Mouse (Mus musculus): ENCODE measurements at regions not wholly inside any gene's neighbourhood (a gene's known extent, or its start where the extent isn't known, plus 50 kb on each side); places are given as distances from the start of the nearest gene placed in this dataset.
A peak's percentile ranks its signal among the peaks of the same experiment; 100 is the strongest.

DNA sequence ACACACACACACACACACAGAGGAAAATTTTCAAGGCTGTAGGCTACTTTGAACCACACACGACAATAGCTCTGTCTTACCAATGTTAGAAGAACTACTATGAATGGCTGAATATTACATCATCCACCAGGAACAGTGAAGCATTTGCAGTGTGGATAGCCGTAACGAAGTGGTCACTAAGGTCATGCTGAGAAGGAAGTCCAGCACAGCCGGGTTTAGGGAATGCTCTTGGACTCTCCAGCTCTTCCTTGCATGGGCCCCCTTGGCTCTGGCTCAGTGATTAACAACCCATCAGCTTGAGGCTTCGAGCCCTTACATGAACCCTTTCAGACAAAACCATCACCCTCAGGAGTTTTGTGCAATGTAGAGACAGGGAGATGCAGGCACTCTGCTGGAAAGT lies 245.3 kb downstream of the Adamts20 start:
- no peak for DNase-seq (ENCODE audit: low read depth, low spot score)

DNA sequence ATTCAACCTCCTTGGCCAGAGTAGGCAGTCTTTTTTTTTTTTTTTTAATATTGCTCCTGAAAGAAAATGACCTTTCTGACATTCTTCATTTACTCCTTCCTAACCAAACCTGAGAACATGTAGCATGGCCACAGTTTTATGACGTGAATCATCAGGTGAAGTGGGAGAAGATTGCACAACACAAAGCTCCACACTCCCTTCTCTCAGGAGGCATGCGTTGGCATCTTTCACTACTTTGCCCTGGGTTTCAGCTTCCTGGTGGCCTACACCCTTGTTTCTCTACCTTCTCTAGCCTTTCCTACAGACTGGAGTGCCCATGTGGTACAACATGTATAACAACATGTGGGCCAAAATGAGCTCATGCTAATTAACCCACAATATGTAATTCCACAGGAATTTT lies 248.5 kb downstream of the Adamts20 start:
- DNase-seq (ENCODE audit: low read depth, low spot score), result no peak

DNA sequence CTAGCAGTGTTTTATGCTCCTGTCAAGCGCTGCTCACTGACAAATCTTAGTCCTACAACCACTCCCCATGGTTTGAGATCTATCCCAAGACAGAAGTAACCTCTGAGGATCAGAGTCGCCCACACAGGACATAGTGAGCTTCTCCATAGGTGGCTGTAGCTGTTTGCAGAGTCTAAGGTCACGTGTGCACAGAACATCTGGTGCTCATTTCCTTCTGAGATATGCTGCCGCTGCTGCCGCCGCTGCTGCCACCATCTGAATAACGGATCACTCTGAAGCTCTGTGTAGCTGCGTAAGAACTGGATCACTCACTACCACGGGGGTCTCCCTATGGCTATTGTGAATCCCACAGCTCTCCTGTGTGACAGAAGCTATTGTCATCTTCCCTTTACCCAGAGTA lies 250.8 kb downstream of the Adamts20 start:
- DNase-seq (ENCODE audit: low read depth, low spot score), result no peak

DNA sequence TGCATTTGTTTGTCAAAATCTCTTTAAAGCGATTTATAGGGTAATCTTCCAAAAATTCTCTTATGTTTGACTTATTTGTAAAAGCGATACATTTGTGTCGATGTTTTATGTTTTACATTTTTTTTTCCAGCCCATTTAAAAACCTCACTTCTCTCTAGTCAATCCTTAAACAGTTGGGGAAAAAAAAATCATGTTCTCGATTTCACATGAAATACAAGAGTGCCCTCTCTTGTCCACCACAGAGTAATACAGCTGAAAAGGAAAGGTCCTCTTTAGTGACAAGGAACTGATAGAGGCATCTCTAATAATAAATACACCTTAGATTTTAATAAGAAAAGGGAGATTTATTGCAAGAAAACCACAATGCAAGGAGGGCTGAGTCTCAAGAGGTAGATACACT lies 251.8 kb downstream of the Adamts20 start:
- DNase-seq (ENCODE audit: low read depth, low spot score), result peak; percentile 20

DNA sequence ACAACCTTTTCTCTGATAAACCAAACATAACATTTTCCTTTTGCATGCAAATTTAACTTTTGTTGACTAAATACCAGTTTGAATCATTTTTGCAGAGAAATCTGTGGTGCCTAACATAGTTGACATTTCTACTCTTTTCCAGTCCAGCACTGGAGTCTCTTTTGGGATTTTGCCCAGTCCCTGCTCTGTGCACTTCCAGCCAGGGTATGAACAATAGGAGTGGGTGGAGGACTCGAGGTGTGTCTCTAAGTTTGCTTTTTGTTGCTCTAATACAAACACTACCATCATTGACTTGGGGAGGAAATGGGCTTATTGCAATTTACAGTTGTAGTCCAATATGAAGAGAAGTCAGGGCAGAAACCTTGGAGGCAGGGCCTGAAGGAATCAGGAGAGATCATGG lies 256.7 kb downstream of the Adamts20 start:
- DNase-seq (ENCODE audit: low read depth, low spot score), result no peak

DNA sequence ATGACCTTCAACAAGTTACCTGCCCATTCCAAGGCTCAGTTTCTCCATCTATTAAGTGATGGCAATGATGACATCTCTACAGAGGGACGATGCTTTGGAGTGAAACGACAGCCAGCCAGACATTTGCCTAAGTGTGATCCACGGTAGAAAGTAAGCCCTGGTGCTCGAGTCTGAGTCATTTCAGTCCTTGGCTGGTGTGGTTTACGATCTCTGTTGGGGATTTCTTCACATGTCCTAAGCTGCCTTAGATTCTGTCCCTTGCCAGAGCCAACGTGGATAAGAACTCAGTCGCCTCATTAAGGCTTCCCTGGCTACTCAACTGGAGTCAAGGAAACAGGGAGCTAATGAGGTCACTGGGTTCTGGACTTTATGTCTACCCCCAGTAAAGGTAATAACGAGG lies 258.8 kb downstream of the Adamts20 start:
- no peak for DNase-seq (ENCODE audit: low read depth, low spot score)

DNA sequence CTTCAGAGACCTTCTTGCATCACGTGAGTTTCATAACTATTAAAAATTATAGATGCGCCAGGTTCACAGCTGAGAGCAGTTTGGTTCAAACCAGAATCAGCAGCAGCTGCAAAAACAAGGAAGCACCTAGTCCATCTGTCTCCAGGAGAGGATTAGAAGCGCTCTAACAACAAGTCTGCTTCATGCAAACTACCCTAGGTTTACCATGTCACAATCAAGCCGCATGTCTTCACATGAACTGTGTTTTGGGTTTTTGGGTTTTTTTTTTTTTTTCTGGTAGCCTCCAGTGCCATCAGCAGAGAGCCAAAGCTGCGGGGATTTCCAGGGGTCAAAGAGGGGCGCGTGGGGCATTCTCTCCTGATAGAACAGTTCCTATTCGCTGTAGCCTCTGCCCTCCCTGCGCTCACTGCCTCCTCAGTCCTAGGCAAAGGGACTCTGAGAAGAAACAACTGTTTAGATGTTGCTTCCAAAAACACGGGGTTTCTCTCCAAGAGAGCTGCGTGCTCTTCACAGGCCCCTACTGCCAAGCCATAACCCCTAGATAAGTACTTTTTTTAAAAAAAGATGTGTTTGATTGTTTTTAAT lies 259.8 kb downstream of the Adamts20 start:
- no peak for DNase-seq (ENCODE audit: low read depth, low spot score)

DNA sequence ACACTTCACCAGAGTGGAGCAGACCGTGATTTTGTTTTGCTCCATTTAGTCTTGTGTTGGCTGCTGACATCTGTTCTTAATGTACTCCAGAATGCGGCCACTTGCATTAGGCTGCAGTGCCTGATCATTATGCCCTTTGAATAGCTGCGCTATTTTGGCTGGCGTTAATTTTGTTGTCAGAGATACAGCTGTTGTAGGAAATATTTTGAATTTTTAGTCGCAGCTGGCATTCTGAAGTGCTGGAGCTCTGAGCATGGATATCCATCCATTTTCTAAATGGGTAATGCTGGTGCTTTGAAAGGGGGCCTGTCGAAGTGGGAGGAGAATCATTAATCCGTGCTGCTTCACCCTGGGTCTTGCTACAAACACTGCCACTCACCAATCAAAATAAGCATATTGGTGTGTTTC lies 275.1 kb downstream of the Adamts20 start:
- DNase-seq (ENCODE audit: low read depth, low spot score), result no peak

DNA sequence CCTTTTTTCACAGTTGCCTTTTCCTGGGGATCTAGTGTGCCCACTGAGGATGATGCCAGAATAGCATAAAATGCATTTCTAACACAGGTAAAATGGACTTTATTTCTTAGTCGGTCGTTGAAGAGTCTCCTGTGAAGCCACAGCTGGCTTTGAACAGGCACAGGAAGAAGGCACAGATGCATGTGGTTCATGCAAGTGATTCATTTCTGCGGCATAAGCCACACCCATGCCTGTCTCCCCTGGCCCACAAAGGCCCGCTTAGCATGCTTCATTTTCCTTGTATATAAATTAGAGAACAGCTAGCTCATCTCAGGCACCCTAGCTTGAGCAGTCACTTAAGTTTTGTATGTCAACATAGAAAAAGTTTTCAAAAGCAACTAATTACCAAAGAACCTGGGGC lies 277.6 kb downstream of the Adamts20 start:
- no peak for DNase-seq (ENCODE audit: low read depth, low spot score)

DNA sequence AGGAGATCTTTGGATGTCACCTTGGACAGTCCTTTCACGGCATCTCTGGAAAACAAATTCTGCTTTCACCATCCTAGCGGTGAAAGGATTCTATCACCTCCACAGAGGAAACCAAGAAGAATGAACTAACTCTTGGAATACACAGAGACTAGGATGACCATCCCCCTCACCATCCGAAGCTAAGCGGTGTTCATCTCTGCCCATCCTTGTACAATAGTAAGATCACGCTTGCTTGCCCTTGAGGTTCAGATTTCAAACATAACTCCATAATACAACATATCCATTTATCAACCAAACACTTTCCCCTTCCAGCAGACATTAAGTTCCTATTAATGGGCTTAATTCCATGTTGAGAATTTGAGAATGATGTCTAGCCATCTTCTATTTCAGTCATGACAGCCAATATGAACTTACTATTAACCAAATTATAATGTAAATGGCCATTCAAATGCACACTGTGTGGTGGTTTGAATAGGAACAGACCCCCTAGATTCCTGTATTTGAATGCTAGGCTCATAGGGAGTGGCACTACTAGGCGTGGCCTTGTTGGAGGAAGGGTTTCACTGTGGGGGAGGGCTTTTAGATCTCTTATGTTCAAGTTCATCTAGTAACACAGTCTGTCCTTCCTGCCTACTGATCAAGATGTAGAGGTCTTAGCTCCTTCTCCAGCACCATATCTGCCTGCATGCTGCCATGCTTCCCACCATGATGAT lies 281.4 kb downstream of the Adamts20 start:
- DNase-seq (ENCODE audit: low read depth, low spot score), result no peak

DNA sequence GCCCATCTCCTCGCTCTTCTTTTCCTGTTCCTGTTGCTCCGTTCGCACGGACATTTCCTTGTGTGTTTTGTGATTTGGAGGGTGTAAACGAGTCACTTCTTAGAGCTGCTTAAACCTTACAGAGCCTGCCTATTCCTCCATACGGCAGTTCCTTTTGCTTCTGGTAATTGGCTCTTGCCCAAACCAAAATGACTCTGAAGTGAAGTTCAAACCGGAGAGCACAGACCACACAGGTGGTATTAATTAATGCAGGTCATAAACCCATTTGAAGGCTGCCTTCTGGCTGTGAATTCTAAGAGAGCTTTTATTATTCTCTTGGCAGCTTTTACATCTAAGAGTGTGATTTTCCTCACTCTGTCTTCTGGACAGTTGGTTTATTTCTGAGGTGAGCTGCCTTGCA lies 291.1 kb downstream of the Adamts20 start:
- DNase-seq (ENCODE audit: low read depth, low spot score), result no peak

DNA sequence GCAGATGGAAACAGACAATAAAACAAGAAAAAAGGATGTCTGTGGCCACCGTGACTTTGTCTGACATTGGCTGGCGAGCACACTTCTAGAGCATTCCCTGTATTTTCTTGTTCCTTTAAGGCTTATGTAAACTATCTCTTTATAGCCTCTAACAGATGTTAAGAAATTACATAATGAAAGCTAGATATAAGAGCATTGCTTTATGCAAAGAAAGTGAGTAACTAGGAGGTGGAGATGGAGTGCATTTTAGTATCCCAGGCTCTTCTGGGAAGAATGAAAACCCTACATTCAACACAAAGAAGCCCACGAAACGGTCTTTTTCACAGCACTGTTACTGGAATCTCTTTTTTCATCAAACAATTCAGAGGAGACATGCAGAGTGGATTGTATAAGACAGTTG lies 304.4 kb downstream of the Adamts20 start:
- DNase-seq (ENCODE audit: low read depth, low spot score), result no peak

DNA sequence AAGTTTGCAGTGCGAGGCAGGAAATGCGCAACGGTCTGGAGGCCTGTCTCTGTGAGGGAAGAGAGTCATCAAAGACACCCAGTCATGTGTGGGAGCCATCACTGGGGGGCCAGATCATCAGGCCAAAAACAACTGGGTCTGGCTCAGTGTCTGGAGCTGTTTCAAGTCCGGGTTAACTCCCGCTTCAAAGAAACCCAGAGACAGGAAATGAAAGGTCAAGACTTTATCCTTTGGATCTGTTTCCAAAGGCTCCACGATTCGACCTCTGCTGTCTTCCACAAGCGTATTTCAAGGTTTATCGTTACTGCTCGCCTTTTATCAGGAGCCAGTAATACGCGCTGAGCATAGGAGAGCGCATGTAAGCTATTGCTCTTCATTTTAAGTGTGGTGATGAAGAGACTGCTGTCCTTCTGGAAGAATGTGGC lies 325.7 kb downstream of the Adamts20 start:
- DNase-seq (ENCODE audit: low read depth, low spot score), result no peak

DNA sequence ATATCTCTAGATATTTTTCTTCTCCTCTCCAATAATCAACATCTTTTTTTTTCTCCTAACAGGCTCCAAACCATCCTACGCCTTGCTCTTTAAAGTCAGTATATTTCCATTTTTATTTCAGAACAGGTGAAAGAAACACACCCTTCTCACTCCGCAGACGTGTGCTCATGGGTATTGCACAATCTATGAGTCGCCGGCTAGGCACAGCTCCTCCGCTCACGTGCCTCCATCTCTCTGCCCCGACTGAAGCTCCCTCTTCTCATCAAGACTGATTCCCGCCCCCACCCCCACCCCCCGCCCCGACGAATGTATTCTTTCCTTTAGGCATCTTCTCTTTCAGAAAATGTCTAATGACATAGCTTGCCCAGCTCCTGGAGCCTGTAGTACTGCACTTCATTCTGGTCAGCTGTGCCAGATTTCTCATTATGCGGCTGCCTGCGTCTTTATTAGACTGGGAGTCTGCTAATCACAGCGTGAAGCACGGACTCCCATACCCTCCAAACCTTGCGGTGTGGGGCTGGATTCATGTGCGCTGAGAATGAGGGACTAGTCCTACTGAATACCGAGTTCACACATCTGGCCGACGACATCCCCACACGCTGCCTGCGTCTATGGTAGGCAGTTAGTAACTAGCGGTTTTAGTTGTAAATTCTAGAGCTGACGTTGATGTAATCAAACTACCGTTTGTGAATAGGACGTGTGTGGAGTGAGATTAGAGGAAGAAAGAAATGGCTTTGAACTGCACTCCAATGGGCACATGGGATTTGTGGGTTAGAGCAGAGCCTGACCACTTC lies 327.9 kb downstream of the Adamts20 start:
- DNase-seq (ENCODE audit: low read depth, low spot score), result no peak

DNA sequence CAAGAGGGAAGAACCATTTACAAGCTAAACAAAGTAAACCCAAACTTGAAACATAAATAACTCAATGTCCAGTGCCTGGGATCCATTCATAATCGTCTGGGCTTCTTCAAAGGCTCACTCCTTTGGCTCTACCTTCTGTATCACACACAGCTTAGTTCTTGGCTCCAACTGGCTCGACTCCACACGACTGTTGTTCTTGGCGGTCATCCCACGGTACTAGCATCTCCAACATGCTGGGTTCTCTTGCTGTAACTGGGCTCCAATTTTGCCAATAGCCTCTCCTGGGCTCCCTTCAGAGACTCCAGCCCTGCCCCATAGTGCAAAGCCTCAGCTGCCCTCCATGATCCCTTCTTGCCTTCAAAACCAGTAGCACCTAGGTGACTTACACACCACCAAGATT lies 352.4 kb downstream of the Adamts20 start:
- DNase-seq (ENCODE audit: low read depth, low spot score), result no peak

DNA sequence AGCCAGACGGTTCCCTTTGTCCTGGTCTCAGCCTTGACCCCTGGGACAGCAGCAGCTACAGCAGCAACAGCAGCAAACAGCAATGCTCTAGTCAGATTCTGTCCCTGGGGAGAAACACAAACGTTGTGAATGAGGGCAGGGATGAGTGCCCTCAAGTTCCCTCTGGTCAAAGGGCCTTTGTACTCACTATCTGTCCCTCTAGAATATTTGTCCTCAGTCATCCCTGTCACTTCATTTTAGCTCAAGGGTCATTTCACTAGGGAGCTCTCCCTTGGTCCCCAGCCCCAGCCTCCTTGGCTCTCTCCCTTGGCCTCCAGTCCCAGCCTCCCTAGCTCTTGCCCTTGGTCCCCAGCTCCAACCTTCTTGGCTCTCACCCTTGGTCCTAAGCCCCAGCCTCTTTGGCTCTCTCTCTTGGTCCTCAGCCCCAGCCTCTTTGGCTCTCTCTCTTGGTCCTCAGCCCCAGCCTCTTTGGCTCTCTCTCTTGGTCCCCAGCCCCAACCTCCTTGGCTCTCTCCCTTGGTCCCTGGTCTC lies 358.0 kb downstream of the Adamts20 start:
- DNase-seq (ENCODE audit: low read depth, low spot score), result no peak

DNA sequence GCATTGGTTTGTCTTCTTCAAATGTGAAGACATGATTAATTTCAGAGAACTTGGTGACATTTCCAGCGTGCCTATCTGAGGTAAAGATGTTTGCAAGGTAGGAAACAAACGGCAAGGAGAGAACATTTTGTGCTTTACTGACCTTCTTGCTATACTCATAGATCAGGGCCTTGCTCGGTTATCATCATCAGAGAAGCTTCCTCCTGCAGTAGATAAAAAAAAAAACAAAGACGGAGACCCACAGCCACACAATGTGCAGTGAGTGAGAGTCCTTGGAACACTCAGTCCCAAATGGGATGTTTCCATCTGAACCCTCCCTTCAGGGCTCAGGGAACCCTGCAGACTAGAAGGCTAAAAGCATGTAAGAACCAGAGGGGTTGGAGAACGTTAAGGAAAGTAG lies 374.6 kb downstream of the Adamts20 start:
- no peak for DNase-seq (ENCODE audit: low read depth, low spot score)

DNA sequence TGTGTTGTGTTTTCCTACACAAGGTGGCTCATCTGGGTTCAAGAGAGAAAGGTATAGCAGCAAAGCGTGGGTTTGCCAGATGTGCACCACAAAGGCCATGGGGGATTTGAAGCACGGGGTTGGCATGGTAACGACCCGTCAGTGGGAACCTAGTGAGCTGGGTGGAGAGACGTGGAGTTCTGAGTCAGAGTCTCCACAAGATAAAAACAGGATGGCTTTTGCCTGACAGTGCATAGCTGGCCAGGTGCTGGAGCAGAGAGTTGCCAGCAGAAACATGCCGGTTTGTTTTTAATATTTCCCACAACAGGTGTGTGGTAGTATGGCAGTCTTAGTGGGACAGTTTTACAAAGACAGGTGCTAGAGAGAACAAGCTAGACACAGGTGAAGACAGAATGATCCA lies 375.4 kb downstream of the Adamts20 start:
- no peak for DNase-seq (ENCODE audit: low read depth, low spot score)

DNA sequence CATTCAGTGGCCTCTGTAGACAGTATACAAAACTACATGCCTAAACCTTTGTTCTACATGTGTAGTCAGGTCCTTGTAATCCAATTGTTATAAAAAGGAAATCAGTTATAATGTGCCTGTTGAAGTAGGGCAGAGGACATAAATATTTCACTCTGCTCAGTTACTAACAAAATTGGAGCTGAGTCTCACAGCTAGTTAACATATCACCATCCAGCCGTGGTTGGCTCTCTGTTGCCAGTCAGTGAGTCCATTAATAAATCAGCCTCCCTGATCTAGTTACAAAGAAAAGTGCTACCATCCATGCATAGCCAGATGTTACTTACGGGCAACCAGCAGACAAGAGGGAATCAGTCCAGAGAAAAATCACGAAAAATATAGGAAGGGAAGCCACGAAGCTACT lies 382.8 kb downstream of the Adamts20 start:
- DNase-seq (ENCODE audit: low read depth, low spot score), result no peak

DNA sequence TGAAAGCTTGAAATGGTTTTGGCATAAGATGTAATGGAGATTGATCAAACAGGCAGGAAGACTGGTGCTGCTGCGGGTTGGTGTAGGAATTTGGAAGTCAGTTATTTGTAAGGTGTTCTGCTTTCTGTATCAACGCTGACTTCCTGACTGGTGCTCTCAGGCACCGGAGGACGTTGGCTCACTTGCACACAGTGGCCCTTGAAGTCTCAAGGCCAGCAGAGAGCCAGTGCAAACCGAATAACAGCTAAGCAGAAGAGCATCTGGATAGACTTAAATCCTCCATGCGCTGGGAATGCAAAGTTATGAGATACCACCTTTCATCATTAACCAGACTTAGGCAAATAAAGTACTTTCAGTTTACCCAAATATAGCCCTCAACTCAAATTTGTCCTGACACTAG lies 388.2 kb downstream of the Adamts20 start:
- no peak for DNase-seq (ENCODE audit: low read depth, low spot score)

DNA sequence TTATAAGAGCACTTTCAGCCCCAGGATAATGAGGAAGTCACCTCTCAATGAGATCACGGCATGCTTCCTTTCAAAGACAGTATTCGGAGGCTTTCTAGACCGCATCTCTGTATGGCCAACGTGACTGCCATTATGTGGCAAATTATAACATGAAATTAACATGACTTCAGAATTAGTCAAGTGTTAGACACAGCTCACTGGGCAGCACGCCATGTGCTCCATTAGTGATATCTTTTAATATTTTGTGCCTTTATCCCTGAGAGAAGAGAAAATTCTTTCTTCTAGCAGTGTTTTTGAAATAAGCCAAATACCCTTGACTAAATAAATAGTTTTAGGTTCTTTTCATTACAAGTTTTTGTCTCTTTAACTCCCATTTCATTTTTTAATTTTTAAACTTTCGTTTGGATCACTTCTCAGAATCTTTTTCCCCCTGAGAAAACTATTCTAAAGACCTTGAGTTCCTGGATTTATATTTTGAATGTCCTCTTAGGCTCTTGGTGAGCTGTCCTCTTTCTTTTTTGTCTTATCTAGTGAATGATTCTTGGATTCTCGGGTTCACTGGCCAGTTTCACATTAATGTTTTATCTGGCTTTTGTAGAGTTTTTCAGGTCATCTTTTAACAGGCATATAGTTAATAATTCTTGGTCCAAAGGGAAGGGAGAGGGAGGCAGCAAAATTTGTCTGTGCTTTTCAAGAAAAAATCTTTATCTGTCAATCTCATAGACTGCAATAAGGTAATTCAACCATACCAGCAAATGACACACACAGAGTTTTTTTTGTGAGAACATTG lies 390.9 kb downstream of the Adamts20 start:
- no peak for DNase-seq (ENCODE audit: low read depth, low spot score)

DNA sequence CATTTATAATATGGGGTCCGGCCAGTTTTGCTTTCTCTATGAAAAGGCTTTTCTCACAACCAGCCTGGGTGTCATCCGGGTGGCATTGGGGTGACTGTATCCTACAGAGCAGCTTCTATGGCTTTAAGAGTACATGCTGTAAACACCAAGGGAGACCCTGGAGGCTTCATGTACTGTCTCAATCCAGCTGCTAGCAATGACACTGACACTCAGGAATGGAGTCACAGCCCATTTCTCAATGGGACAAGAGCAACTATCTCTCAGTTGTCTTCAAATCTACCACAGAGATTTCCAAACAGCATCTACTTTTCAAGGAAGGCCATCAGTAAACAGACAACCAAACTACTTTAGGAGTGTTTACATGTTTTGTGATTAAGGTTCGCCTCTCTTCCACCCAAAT lies 397.5 kb downstream of the Adamts20 start:
- DNase-seq (ENCODE audit: low read depth, low spot score), result no peak

Data from retina, adult 2 months (tissue).